Mouse (Mus musculus) left cerebral cortex, adult 2 months (tissue): ENCODE data around the gene Hat1. TPM values are rescaled to one million over a fixed set of nuclear protein-coding genes. Genes with fewer than 3 reads are reported as not detected.
A peak's percentile ranks its signal among the peaks of the same experiment; 100 is the strongest.

Experiments
- DNase-seq, 2 experiments: peaks; one replicate each; pipeline ENCODE4 v3.0.0; 2021 to 2022; ENCODE audit warnings: low spot score in 2 of 2, mixed read lengths in 1 of 2; ENCODE audit errors: extremely low spot score in 1 of 2
- H3K27ac ChIP-seq: fragments of 200-600 bp; 2 replicates; pipeline ENCODE4 v1.8.1; 2022
- H3K4me3 ChIP-seq: fragments of 200-600 bp; 2 replicates; pipeline ENCODE4 v1.8.1; 2022
- CTCF ChIP-seq: fragments of 200-600 bp; IDR thresholded peaks from 2 replicates; pipeline ENCODE4 v1.8.1; 2022; ENCODE audit warnings: antibody characterized with exemption, mild to moderate bottlenecking, moderate library complexity
- intact Hi-C: fragments of 180-260 bp; cut with DNase I; formaldehyde crosslinking; loops from one replicate; pipeline ENCODE4 v1.15.1; 2025
- total RNA-seq, 2 experiments: library from RNA; stranded (reverse); gene quantifications; 2 replicates each; pipeline ENCODE4 v1.2.3; 2021

Hat1 gene
- total RNA-seq, 2 experiments from 2014 or later = 16.0 to 18.3 TPM

- Histone ChIP-seq H3K27ac (no peak overlapping the region), H3K4me3 (no peak overlapping the region)
- TF ChIP-seq CTCF = no peak
- intact Hi-C loops = loop anchor here (2.0 kb wide), 1 partner anchor 97 kb away; no protein-coding TSS in a partner anchor
- no peak for DNase-seq
Measured at GRCm38 (mm10) chr2:71451761-71452160, 63.0 kb downstream of the Hat1 start.

GRCm38 (mm10) chr2:71453161-71453916, 64.6 kb downstream of the Hat1 start, which contains the start of gene Metap1d:
TSS of gene Metap1d (plus strand) at chr2:71453276.
- DNase-seq = peak; percentile 94 to 95
- intact Hi-C loops = loop anchor here (2.0 kb wide), 1 partner anchor 95 kb away; no protein-coding TSS in a partner anchor
- Histone ChIP-seq H3K4me3 (peak within 1 kb of the TSS; percentile 58), H3K27ac (peak within 1 kb of the TSS; percentile 75)
- no peak; the same call in 1 of the 2 replicates for TF ChIP-seq CTCF

GRCm38 (mm10) chr2:71453917-71454260, 65.1 kb downstream of the Hat1 start:
- no peak overlapping the region for H3K27ac ChIP-seq
- DNase-seq = no peak
- intact Hi-C loops = loop anchor here (2.0 kb wide), 1 partner anchor 95 kb away; no protein-coding TSS in a partner anchor
- no peak for TF ChIP-seq CTCF
- peak overlapping the region; percentile 58 for H3K4me3 ChIP-seq

GRCm38 (mm10) chr2:71458624-71459023, 69.9 kb downstream of the Hat1 start:
- DNase-seq = no peak
- Histone ChIP-seq H3K27ac (no peak overlapping the region), H3K4me3 (no peak overlapping the region)
- TF ChIP-seq CTCF = no peak
- intact Hi-C loops = no loop called here

DNA sequence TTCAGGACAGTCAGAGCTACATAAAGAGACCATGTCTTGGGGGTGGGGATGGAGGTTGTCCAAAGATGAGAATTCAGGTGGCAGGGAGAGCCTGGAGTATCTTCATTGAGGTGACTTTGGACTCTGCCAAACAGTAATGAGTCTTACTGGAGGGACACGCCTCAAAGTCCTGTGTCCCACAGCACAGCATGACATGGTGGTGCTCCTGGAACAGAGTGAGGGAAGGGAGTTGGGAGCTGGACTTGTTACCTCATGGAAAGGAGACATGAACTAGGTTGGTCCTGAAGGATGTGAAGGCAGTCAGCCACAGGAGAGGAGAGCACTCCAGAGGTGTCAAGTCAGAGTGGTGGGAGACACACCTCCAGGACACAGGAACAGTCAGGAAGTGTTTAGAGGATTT, 70.9 kb downstream of the Hat1 start:
- no peak for TF ChIP-seq CTCF
- DNase-seq = no peak
- H3K27ac ChIP-seq = no peak overlapping the region
- H3K4me3 ChIP-seq = no peak overlapping the region
- intact Hi-C loops = no loop called here

GRCm38 (mm10) chr2:71461139-71461538, 72.4 kb downstream of the Hat1 start:
- TF ChIP-seq CTCF = no peak
- DNase-seq = no peak
- Histone ChIP-seq H3K27ac (no peak overlapping the region), H3K4me3 (no peak overlapping the region)
- intact Hi-C loops = no loop called here

DNA sequence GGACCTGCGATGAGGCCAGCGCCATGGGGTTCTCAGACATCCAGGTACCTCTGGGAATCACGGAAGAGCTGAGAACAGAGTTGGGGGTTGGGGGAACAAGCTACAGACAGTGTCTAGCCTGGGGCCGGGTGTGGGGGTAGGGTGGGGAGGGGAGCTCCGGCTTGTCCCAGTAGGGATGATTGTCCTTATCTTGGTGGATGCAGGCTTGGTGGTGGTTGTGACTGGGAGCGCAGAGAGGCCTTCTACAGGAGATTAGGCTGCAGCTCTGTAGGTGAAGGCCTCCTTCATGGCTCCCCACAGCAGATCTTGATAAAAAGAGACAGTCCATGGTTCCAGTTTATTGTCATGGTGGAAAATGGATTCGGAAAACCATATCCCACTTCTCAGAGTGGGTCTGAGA, 72.8 kb downstream of the Hat1 start:
- no peak for DNase-seq
- no peak overlapping the region for H3K27ac ChIP-seq
- intact Hi-C loops = no loop called here
- no peak overlapping the region for H3K4me3 ChIP-seq
- TF ChIP-seq CTCF = no peak

GRCm38 (mm10) chr2:71462066-71462465, 73.3 kb downstream of the Hat1 start:
- intact Hi-C loops = no loop called here
- no peak for DNase-seq
- H3K27ac ChIP-seq = no peak overlapping the region
- TF ChIP-seq CTCF = no peak
- H3K4me3 ChIP-seq = no peak overlapping the region

- Histone ChIP-seq H3K4me3 (no peak overlapping the region), H3K27ac (no peak overlapping the region)
- no peak for DNase-seq
- intact Hi-C loops = no loop called here
- no peak for TF ChIP-seq CTCF
Measured at GRCm38 (mm10) chr2:71462553-71462952, 73.8 kb downstream of the Hat1 start.

- Histone ChIP-seq H3K27ac (no peak overlapping the region), H3K4me3 (no peak overlapping the region)
- intact Hi-C loops = no loop called here
- no peak for TF ChIP-seq CTCF
- DNase-seq = no peak
Measured at GRCm38 (mm10) chr2:71466103-71466502, 77.3 kb downstream of the Hat1 start.

GRCm38 (mm10) chr2:71466861-71467450, 78.2 kb downstream of the Hat1 start:
- intact Hi-C loops = no loop called here

GRCm38 (mm10) chr2:71471094-71471493, 82.3 kb downstream of the Hat1 start:
- intact Hi-C loops = no loop called here
- no peak overlapping the region for H3K27ac ChIP-seq
- H3K4me3 ChIP-seq = no peak overlapping the region
- no peak for DNase-seq
- TF ChIP-seq CTCF = no peak

More at GRCm38 (mm10) chr2:71466861-71467450, 78.2 kb downstream of the Hat1 start:
- no peak overlapping the region for H3K27ac ChIP-seq
- no peak for DNase-seq
- no peak for TF ChIP-seq CTCF
- no peak overlapping the region for H3K4me3 ChIP-seq

GRCm38 (mm10) chr2:71473830-71474229, 85.1 kb downstream of the Hat1 start:
- Histone ChIP-seq H3K4me3 (no peak overlapping the region), H3K27ac (no peak overlapping the region)
- no peak for TF ChIP-seq CTCF
- intact Hi-C loops = no loop called here
- no peak for DNase-seq
